Mouse (Mus musculus) liver, adult 2 months (tissue): ENCODE data around the gene Tlx2.

Source experiments
- CTCF ChIP-seq: fragments of 200-500 bp; IDR thresholded peaks from 2 replicates; pipeline ENCODE4 v1.5.1; 2011; ENCODE audit warnings: low read depth, low read length, control low read depth
- POLR2A ChIP-seq: fragments of 200-500 bp; IDR thresholded peaks from 2 replicates; pipeline ENCODE4 v1.6.1; 2011; ENCODE audit warnings: low read length, control low read depth; ENCODE audit not compliant: insufficient read depth; ENCODE audit errors: extremely low read depth

DNA sequence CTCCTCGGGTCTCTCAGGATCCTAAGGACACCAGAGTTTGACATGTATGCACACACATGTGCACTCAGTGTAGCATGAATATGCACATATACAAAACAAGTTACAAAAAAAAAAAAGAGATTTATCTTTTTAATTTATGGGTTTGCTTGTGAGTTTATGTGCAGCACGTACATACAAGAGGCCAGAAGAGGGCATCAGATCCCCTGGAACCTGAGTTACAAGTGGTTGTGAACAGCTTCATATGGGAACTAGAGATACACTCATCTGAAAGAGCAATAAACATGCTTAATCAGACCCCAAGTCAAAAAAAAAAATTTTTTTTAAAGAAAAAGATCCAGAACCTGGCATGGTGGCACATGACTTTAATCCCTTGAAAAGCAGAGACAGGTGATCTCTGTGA lies 4.9 kb upstream of the Tlx2 start:
- TF ChIP-seq CTCF (no peak), POLR2A (no peak)
